Mouse (Mus musculus) stomach, postnatal 0 days (tissue): Measurements from ENCODE around the gene Sprtn.

Experiments used
- CTCF ChIP-seq: IDR thresholded peaks from 2 replicates; pipeline ENCODE4 v1.5.1; 2016; ENCODE audit warnings: antibody characterized with exemption, low read depth, mild to moderate bottlenecking, moderate library complexity
- EP300 ChIP-seq: optimal IDR thresholded peaks from 2 replicates; pipeline ENCODE3; 2016; ENCODE audit warnings: antibody characterized with exemption

GRCm38 (mm10) chr8:124936699-124937098 is 39.0 kb downstream of the Sprtn start:
- TF ChIP-seq CTCF (no peak), EP300 (no peak)
